Mouse (Mus musculus) kidney, adult 11 months (tissue): Measurements from ENCODE around the gene Col23a1.

Experiments
- DNase-seq: peaks from one replicate; pipeline ENCODE4 v3.0.0; 2022

Col23a1 gene

DNA sequence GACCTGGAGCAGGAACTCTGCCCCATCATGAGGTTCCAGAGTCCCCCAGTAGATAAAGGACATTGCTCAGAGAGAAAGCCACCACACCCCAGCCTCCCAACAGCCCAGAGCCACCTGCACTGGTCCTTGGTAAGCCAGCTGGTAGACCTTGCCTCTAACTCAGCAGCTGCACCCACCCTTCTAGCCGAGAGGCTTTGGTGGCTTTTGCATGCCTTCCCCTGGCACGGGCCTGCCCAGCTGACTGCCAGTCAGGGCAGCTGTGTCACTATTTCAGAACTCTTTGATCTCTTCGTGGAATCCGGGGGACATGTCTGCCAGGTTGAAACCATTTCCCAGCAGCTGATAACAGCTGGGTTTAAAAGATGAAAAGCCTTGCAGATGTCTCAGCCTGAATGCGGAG lies 204.5 kb downstream of the Col23a1 start:
- no peak for DNase-seq

GRCm38 (mm10) chr11:51499776-51500175 lies 210.1 kb downstream of the Col23a1 start:
- DNase-seq: no peak

- no peak for DNase-seq
Measured at GRCm38 (mm10) chr11:51502431-51502851, 212.7 kb downstream of the Col23a1 start.

DNA sequence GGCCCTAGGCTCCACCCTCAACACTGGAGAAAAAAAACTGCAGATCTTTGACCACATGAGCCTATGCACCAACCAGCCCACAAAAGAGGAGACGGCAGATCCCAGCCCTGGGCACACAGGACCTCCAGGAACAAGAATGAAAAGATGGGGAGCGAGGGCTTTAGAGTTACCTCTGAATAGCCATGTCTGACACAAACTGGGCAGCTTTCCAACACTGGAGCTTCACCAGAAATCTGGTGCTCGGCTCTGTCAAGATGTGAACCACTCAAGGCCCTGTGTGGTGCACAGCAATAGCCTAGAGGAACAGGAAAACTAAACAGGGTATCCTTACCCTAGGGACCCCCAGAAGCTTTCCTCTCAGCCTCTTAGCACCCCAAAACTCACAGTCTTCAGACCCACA lies 215.2 kb downstream of the Col23a1 start:
- DNase-seq: no peak

DNA sequence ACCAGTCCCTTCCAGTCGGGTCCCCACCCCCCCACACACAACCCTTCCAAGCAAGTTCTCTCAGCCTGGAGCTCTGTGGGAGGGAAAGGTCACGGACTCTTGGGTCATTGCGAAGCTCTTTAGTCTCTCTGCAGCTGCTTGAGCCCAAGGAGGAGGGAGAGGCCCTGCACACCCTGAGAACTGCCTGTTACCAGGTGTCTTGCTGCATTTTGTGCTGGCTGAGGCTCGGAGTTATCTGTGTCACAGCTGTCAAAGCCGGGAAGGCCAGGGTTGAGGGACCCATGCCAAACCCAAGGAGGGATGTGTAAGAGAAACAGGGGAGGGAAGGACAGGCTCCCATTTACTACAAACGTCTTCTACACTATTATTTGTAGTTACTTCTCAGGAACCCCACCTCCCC lies 218.3 kb downstream of the Col23a1 start:
- no peak for DNase-seq

DNA sequence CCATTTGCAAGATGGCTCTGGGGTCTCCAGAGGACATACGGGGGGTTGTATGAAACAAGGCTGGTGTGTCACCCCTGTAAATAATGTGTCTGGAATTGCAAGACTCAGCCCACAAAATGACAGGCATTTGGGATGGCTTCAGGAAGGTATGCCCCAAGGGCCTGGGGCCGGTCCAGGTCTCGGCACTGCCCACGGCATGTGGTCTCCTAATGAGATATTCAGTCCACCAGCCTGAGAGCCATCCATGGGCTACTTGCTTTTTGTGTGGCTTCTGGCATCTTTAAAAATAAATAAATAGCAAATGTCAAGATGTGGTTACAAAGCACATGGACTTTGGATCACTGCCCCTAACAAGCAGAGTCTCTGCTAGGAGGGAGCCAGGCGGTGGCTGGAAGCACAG lies 219.5 kb downstream of the Col23a1 start:
- DNase-seq: no peak

DNA sequence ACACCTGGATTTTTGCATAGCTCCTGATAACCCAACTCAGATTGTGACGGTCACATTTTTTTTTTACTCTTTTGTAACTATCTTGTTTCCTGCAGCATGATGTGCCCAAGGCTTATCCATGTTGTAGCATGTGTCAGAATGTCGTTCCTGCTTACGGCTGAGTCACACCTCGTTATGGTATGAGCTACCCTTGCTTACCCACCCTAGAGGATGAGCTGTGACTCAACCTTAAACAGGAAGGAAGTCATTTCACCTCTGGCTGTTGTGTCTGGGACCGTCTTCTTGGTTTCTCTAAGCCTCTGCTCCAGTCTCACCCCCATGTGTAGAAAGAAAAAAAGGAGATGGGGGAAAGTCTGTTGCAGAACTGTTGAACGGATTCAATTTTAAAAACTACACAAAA lies 223.3 kb downstream of the Col23a1 start:
- DNase-seq: no peak

GRCm38 (mm10) chr11:51515346-51515745 lies 225.6 kb downstream of the Col23a1 start:
- no peak for DNase-seq

DNA sequence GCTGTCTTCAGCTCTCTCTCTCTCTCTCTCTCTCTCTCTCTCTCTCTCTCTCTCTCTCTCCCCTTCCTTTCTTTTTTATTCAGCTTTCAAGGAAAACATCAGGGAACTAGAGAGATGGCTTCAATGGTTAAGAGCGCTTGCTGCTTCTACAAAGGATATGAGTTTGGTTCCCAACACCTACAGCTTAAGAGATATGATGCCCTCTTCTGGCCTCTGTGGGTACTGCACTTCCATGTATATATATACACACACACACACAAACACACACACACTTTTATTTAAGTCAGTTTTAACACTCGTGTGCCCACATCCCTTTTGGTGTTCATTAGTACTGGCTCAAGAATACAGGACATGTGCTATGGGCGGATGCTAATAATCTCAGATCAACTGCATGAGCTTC lies 228.4 kb downstream of the Col23a1 start:
- no peak for DNase-seq

GRCm38 (mm10) chr11:51518585-51518984 lies 228.9 kb downstream of the Col23a1 start:
- DNase-seq: no peak

- DNase-seq: no peak
Measured at GRCm38 (mm10) chr11:51521440-51521839, 231.7 kb downstream of the Col23a1 start.

- DNase-seq: no peak
Measured at GRCm38 (mm10) chr11:51523215-51523614, 233.5 kb downstream of the Col23a1 start.

GRCm38 (mm10) chr11:51523625-51524024 lies 233.9 kb downstream of the Col23a1 start:
- no peak for DNase-seq

GRCm38 (mm10) chr11:51526631-51527161 lies 237.0 kb downstream of the Col23a1 start:
- DNase-seq: no peak

DNA sequence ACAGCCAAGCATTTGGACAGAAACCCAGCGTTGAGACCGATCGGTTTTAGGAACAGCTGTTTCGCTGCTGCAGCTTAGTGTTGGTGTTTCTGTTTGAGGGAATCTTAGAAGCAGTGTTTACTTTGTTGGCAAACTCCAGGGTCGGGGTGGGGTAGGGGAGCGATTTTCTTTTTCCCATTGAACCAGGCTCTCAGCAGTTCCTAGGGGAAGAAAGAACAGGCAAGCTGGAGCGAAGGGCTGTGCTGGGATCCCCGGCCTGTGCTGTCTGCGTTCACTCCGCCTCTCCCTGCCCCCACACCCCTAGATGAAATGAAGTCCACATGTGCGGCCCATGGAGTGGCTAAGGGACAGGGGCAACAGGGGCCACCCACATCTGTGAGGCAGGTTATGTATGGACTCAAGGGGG lies 243.4 kb downstream of the Col23a1 start:
- no peak for DNase-seq

- peak; percentile 17 for DNase-seq
Measured at GRCm38 (mm10) chr11:51534314-51534713, 244.6 kb downstream of the Col23a1 start.

GRCm38 (mm10) chr11:51538388-51538787 lies 248.7 kb downstream of the Col23a1 start:
- no peak for DNase-seq

DNA sequence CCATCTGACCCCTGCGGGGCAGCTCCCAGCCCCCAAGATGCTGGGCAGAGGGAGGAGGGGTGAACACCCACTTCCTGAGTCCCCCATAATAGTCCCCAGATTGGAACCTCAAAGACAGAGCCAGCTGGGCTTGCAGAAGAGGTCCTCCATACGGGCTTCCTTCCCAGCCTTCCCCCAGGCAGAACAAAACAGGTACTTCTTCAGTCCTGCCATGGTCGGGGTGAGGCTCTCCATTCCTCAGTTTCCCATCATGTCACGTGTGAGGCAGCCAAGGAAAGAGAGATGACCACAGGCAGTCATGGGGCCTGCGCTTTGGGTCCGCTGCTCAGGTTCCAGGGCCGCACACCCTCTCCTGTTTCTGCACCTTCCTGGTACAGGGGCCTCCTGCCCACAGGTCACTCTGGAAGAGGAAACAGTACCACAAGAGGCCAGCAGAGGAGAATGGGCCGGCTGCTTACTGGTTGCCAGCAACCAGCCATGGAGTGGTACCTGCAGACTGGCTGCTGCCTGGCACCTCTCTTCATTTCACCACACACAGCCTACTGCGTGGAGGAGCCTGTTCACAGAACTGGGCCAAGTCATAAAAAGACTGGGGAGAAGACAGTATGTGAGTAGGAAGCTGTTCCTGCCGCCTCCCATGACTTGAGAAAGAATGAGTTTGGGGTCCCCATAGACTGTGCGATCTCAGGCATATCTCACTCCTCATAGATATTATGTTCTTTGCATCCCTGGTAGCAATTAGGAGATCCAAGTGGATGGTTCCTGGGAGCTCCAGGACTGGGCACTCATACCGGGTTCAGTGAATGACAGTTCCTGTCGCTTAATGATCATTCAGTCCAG lies 249.4 kb downstream of the Col23a1 start:
- DNase-seq: no peak

GRCm38 (mm10) chr11:51539759-51540282 lies 250.1 kb downstream of the Col23a1 start:
- DNase-seq: peak; percentile 96

GRCm38 (mm10) chr11:51542424-51542823 lies 252.7 kb downstream of the Col23a1 start:
- peak; percentile 17 for DNase-seq

GRCm38 (mm10) chr11:51543487-51544050 lies 253.8 kb downstream of the Col23a1 start:
- no peak for DNase-seq

DNA sequence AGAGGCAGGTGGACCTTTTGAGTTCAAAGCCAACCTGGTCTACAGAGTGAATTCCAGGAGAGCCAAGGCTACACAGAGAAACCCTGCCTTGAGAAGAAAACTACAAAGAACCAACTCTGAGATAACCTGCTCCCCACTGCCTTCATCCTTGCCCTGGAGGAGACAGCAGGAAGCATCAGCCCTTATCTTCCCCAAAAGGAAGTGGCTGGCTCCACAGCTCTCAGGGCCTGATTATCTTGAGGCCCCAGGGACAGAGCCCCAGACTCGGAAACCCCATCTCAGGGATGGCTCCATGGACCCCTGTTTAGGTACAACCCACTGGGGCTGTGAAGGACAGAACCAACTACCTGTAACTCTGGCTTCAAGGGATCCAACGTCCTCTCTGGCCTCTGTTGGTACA lies 254.7 kb downstream of the Col23a1 start:
- DNase-seq: no peak

- no peak for DNase-seq
Measured at GRCm38 (mm10) chr11:51545811-51546210, 256.1 kb downstream of the Col23a1 start.

DNA sequence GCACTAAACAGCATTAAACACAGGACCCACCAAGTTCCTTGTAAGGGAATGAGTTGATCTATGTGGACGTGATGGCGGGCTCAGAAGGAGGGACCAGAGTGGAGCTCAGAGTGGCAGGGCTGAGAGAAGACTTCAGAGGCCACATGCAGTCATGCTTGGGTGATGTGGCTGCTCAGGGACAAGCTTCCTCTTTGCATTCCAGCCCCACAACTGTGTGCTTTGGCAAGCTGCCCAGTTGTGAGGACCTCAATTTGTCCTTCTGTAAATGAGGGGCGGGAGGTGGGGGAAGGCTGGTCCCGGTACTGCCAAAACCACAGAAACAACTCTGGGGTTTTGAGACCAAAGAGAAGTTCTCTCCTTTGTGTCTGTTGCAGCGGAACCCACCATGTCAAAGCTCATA lies 261.5 kb downstream of the Col23a1 start:
- DNase-seq: peak; percentile 10
